Mouse (Mus musculus) T-helper 2 cell (primary cell): ENCODE results near the gene Gm28635.
"Not testable (repeated sequence)": the region's sequence is repeated elsewhere in the genome, so short reads cannot be mapped to it uniquely, and the experiment has no call there.

ENCODE experiments used
- in situ Hi-C: fragments of 300-600 bp; cut with MboI, MseI; formaldehyde crosslinking; loops from one replicate; pipeline ENCODE4 v1.15.1; 2025; ENCODE audit warnings: high pct_unique_total_duplicates

Gene Gm28635

GRCm38 (mm10) chr2:84688080-84688844, 10.4 kb upstream of the Gm28635 start:
- in situ Hi-C loops = no loop called here

- in situ Hi-C loops = no loop called here
Measured at GRCm38 (mm10) chr2:84682605-84683183, 4.9 kb upstream of the Gm28635 start.

- in situ Hi-C loops = loop anchor here (5.0 kb wide), 1 partner anchor 38 kb away; the partner anchor contains the start of gene Zdhhc5
Measured at GRCm38 (mm10) chr2:84679016-84679415, 1.2 kb upstream of the Gm28635 start, which contains the start of gene Tmx2. Tmx2 (minus strand) TSS chr2:84679140.

GRCm38 (mm10) chr2:84677270-84677967, 422 bp downstream of the Gm28635 start:
- in situ Hi-C loops = loop anchor here (5.0 kb wide), 1 partner anchor 40 kb away; the partner anchor contains the start of gene Zdhhc5

- in situ Hi-C loops = not testable (repeated sequence)
Measured at GRCm38 (mm10) chr2:84671535-84671934, 6.3 kb downstream of the Gm28635 start.

- in situ Hi-C loops = no loop called here
Measured at GRCm38 (mm10) chr2:84670569-84670933, 7.3 kb downstream of the Gm28635 start, which contains the start of gene Selenoh. Selenoh (minus strand) TSS chr2:84670770.

GRCm38 (mm10) chr2:84669828-84670568, 7.8 kb downstream of the Gm28635 start:
- in situ Hi-C loops = loop anchor here (10.0 kb wide), 1 partner anchor 55 kb away; no protein-coding TSS in a partner anchor

GRCm38 (mm10) chr2:84666081-84666480, 11.8 kb downstream of the Gm28635 start:
- in situ Hi-C loops = loop anchor here (10.0 kb wide), 1 partner anchor 51 kb away; no protein-coding TSS in a partner anchor

- in situ Hi-C loops = loop anchor here (5.0 to 10.0 kb wide), 2 partner anchors 48 to 206 kb away; no protein-coding TSS in a partner anchor
Measured at GRCm38 (mm10) chr2:84662866-84663265, 15.0 kb downstream of the Gm28635 start.

- in situ Hi-C loops = loop anchor here (5.0 to 10.0 kb wide), 2 partner anchors 45 to 203 kb away; no protein-coding TSS in a partner anchor
Measured at GRCm38 (mm10) chr2:84660253-84660652, 17.6 kb downstream of the Gm28635 start.

GRCm38 (mm10) chr2:84658806-84659205, 19.0 kb downstream of the Gm28635 start, which contains the start of gene Btbd18:
Btbd18 (plus strand) TSS chr2:84659079.
- in situ Hi-C loops = no loop called here

GRCm38 (mm10) chr2:84655864-84656263, 22.0 kb downstream of the Gm28635 start:
- in situ Hi-C loops = no loop called here

GRCm38 (mm10) chr2:84653354-84653753, 24.5 kb downstream of the Gm28635 start:
- in situ Hi-C loops = no loop called here

- in situ Hi-C loops = no loop called here
Measured at GRCm38 (mm10) chr2:84650464-84651195, 27.2 kb downstream of the Gm28635 start, which contains the start of gene Ctnnd1. Ctnnd1 (minus strand) TSS chr2:84650765.

- in situ Hi-C loops = no loop called here
Measured at GRCm38 (mm10) chr2:84649674-84650073, 28.2 kb downstream of the Gm28635 start.

GRCm38 (mm10) chr2:84648369-84648768, 29.5 kb downstream of the Gm28635 start:
- in situ Hi-C loops = no loop called here

GRCm38 (mm10) chr2:84647051-84647568, 30.7 kb downstream of the Gm28635 start:
- in situ Hi-C loops = no loop called here

GRCm38 (mm10) chr2:84646138-84646537, 31.7 kb downstream of the Gm28635 start:
- in situ Hi-C loops = no loop called here

GRCm38 (mm10) chr2:84640833-84641232, 37.0 kb downstream of the Gm28635 start:
- in situ Hi-C loops = no loop called here
